Mouse (Mus musculus) v-Abl transformed pro-B cells (cell line): ENCODE results near the gene Olfr639.
"Not testable (repeated sequence)": the region's sequence is repeated elsewhere in the genome, so short reads cannot be mapped to it uniquely, and the experiment has no call there.

Experiments
- in situ Hi-C, 2 experiments: fragments of 400-800 bp; cut with MboI; formaldehyde crosslinking; loops; one replicate each; pipeline ENCODE4 v1.15.1; 2025; ENCODE audit not compliant: unreplicated experiment in 2 of 2

The Olfr639 gene

DNA sequence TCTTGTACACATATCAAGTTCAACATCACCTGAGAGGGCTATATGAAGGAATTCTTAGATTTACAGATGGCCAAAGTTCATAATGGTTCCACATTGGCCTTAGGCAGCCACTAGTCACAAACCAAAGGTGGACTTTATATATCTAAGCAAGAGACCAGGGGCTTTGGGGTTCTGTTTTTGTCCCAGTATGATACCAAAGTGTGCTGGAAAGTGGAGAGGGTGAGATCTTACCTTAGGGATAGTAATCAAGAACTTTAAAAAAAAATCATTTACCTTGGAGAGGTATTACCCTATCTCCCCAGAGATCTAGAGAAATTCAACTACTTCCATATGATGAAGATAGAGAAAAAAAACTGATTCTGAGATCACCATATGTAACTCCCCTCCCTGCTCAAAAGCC lies at the start of gene Olfr639:
Olfr639 (minus strand) TSS at position 101 of the 400 bp plus-strand sequence.
- in situ Hi-C loops: no loop called here

DNA sequence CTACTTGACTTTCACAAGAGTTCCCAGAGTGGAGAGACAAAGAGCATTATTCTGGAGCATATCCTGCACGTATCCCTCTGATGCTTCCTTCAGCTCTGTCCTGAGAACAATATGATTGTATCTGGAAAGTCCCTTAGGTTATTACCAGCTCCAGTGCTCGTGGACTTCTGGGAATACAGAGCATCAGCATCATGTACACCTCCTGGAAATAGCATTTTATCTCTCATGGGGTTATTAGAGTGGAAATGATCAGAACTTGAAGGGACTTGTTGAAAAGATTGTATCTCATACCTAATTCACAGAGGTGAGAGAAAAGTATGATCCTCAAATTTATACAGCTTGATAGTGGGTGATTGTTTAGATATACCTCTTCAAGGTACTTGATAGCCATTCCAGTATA lies 44.2 kb upstream of the Olfr639 start, which contains the start of gene 4930516K23Rik:
4930516K23Rik (minus strand) TSS at position 101 of the 400 bp plus-strand sequence.
- in situ Hi-C loops: no loop called here

DNA sequence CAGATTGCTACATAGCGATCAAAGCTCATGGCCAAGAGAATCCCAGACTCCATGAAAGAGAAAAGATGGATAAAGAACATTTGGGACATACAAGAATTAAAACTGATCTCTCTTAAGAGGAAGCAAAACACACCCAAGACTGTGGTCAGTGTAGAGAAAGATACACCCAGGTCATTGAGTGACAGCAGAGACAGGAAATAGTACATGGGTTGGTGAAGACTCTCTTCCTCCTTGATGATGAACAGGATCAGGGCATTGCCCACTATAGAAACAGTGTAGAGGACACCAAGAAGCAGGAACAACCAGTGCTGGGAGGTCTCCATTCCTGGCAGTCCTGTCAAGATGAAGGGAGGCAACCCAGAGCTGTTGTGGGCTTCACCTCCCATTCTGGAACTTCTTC lies 42.1 kb upstream of the Olfr639 start:
- in situ Hi-C loops: no loop called here

- in situ Hi-C loops: no loop called here
Measured at GRCm38 (mm10) chr7:104052566-104052965, 35.5 kb upstream of the Olfr639 start, which contains the start of gene Olfr642. Olfr642 (minus strand) TSS chr7:104052666.

DNA sequence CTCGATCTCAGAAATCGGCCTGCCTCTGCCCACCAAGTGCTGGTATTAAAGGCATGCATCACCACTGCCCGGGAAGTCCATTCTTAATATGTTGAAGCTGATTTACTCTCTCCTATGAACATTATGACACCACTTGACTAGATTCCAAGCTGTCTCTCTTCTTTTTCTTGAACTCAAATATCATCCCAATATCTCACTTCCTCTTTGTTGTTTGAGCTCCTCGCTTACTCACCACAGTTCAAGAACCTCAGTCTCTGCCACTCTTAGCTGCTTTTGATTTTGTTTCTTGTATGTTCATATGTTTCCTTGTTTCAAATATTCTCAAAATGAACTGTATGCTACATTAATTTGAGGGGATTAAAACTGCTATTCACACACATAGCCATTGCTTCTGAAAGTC lies 33.6 kb upstream of the Olfr639 start:
- in situ Hi-C loops: no loop called here

DNA sequence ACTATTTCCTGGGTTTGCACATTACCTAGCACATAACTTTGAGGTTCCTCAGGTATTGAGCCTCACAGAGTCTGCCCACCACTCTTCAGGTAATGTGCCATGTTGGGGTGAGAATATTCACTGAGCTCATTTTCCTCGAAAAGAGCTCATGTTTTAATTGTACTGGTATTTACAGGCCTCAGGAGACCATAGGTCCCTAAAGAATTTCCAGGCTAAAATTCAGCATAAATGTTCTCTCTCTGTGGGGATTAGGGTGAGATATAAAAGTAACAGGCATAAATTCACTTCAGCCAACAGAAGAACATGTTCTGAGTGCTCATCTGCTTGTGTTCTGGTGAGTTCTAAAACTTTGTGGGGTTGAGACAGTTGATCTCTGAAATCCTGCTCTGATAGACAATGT lies 18.0 kb upstream of the Olfr639 start, which contains the start of gene Olfr641:
Olfr641 (plus strand) TSS at position 301 of the 400 bp plus-strand sequence.
- in situ Hi-C loops: no loop called here

DNA sequence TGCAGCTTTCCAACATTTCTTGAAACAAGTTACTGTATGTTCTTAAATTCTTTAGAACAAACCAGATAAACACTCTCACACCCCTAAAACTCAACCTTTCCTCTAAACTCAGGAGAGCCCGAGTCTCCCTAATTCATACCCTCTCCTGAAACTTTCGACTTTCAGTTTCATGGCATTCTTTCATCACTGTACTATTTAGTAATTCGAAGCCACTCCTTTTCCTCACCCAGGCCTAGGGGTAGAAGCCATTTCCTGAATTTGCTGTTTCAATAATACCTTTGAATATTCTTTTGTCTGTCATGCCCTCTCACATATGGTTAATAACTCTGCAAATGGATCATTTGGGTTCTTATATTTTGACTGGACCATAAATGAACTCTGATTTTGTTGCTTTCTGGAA lies 9.9 kb upstream of the Olfr639 start:
- in situ Hi-C loops: no loop called here

DNA sequence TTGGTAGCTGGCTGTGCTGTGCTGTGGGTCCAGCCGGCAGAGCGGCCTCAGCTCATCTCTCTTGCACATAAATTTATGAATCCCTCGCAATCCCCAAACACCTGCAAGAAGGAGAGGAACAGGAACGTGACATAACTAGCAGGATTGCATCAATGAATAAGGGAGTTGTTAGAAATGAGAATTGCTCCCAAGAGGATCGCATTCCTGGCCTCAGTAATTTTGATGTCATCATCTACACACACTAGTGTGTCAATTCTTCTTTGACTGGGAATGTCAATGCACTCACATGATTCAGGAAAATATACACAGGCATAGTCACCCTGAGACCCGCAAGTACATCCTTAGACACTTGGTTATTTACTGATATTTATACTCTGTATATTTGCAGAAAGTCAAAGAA lies 8.4 kb upstream of the Olfr639 start, which contains the start of gene Olfr640:
Olfr640 (minus strand) TSS at position 101 of the 400 bp plus-strand sequence.
- in situ Hi-C loops: no loop called here

DNA sequence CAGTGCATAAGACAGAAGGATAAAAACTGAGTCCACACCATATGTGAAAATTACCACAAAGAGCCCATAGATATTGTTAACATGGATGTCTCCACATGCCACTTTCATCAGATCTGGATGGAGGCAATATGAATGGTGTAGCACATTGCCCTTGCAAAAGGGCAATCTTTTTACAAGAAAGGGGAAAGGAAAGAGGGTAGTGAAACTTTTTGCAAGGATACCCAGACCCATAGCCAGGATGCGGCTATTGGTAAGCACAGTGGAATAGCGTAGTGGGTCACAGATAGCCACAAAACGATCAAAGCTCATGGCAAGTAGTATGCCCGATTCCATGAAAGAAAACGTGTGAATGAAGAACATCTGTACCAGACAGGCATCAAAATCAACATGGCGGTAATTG lies 4.5 kb upstream of the Olfr639 start:
- in situ Hi-C loops: no loop called here

GRCm38 (mm10) chr7:104018953-104019352 lies 1.9 kb upstream of the Olfr639 start:
- in situ Hi-C loops: no loop called here

DNA sequence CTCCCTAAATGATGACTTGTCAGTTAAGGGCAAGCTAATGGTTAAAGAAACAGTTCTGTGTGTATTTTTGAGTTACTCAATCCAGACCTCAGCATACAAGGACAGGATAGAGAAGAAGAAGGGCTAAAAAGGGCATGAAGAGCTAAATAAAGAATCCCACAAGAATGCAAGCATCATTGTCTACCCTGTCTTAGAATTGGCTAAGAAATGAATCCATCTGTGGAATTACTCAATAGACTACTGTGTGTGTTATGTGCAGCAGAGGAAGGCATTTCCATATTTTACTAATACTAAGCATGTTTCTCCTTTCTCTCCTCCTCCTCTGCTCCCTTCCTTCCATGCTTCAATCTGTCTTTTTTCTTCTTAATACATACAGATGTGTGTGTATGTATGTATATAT lies 18.0 kb downstream of the Olfr639 start:
- in situ Hi-C loops: no loop called here

GRCm38 (mm10) chr7:103998446-103998845 lies 18.7 kb downstream of the Olfr639 start, which contains the start of gene Olfr638:
Olfr638 (plus strand) TSS chr7:103998746.
- in situ Hi-C loops: no loop called here

DNA sequence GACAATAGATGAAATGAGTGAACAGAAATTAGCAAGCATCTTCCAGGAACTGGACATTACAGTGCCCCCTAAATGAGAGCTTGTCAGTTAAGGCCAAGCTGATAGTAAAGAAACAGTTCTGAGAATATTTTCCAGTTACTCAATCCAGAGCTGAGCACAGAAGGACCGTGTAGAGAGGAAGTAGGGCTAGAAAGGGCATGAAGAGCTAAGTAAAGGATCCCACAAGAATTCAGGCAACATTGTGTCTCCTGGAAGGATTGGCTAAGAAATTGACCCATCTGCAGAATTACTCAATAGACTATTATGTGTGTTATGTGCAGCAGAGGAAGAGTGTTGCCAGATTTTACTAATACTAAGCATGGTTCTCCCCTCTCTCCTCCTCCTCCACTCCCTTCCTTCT lies 45.3 kb downstream of the Olfr639 start:
- in situ Hi-C loops: no loop called here

DNA sequence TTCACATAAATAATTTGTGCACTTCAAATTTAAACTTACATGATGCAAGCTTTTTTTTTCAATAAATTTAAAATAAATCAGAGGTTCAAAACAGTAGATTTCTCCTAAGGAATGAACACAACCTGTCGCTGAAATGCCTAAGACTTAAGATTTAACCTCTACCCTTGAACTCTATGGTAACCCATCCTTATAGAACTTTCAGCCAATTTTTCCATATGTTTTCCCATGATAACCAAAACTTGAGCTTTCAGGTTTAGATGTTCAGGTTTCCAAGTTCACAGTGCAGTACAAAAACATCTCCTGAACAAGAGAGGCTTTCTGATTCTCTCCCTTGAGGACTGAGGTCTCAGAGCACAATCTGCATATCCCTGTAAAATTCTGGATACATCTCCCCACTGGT lies 46.3 kb downstream of the Olfr639 start, which contains the start of gene Olfr635:
Olfr635 (plus strand) TSS at position 301 of the 400 bp plus-strand sequence.
- in situ Hi-C loops: no loop called here

DNA sequence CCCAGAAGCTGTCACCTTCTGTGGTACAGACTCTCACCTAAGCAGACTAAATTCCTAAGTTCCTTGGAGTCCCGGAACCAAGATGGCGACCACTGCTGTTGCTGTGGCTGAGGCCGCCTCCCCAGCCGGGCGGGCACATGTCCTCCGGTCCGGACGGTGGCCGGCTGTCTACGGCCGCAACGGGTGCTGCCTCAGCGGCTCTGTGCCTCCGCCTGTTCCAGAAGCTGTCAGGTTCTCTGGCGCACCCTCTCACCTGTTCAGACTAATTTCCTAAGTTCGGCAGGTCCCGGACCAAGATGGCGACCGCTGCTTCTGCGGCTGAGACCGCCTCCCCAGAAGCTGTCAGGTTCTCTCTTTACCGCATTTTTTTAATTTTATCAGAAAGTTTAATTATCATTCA lies 50.2 kb downstream of the Olfr639 start:
- in situ Hi-C loops: not testable (repeated sequence)
